Mouse (Mus musculus): ENCODE data around the gene Tmem163. TPM values are rescaled to one million over a fixed set of nuclear protein-coding genes. Genes with fewer than 3 reads are reported as not detected.

The Tmem163 gene
- total RNA-seq, 2 experiments from 2014 or later = not detected

DNA sequence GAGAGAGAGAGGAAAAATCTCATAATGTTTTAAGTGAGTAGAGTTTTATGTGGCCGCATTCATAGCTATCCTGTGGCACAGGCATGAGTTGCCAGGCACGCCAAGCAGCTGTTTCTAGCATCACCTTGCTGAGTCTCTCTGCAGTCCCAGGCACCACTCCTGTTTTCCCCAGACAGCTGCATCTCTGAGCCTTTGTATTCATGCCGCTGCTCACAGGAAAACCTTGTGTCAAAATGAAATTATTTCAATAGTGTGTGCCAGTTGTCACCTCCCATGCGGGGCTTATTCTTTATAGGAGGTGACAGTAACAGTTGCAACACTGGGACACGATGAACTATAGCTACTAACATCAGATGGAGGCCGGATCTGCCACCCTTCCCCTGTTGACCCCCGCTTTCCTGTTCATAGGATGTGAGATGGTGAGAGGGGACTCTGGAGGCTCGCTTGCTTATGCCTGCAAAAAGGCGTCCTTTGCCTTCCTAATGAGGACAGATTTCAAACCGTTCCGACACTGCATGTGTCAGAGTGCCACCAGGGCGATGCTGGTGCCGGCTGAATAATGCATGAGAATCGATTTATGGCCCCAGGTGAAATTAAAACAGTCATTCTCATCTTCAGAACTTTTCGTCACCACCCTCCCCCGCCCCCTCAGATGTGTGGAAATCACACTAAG is 171.1 kb downstream of the Tmem163 start:
- DNase-seq (ENCODE audit: low spot score in 2 of 2) = no peak

DNA sequence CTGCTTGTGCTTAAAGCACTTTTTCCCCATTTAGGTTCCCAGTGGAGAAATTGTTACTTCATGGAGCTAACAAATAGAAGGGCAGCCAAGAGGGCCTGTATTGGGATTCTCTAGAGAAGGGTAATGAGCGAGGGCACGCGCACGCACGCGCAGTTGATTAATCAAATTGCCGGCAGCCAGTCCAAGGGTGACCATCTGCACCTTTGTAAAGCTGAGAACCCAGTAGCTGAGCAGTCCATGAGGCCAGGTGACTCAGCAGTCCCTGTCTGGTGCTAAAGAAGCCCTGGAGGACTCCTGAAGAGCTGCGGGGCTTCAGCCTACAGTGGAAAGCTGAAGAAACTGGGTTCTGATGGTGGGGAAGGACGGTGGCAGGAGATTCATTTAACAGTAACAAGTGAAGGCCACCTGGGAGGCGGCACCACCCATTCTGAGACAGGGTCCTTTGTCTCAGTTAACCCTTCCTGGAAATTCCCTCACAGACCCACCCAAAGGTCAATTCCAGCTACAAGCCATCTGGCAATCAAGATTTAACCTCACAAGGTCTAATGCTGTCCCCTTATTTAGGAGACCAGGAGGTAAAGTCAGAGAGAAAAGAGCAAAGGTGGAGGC is 172.2 kb downstream of the Tmem163 start:
- DNase-seq (ENCODE audit: low spot score in 2 of 2) = no peak

DNA sequence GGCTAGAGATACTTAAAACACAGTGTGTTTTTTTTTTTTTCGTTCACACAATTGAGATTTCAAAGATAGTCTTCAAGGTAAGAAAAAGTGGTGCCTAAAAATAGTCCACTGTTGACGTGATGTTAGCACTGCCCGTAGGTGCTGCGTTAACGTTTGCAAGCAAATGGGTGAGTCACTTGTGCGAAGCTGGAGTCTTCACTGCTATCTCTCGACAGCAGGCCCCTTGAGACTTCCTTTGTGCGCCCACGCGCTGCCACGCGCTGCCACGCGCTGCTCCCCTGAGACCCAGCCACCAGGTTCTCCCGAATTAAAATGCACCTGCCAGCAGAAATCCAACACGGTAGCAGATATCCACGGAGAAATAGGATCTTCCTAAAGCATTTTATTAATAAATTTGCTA is 178.6 kb downstream of the Tmem163 start:
- no peak for DNase-seq (ENCODE audit: low spot score in 2 of 2)

DNA sequence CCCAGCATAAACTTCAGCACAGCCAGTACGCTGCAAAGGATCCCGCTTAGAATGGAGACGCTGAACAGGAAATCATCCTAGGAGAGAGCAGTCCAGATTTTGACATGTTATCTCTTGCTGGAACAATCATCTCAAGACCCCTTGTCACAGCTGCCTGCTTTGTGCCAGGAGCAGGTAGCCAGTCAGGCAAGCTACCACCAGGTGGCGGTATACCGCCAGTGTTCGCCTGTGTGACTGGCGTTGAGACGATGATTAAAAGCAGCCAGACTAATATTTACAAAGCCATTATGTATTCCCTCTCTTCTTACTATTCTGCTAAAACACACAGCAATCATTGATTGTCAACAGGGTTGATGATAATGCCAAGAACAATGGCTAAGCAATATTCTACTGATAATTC is 179.1 kb downstream of the Tmem163 start:
- peak; percentile 56 to 78 for DNase-seq (ENCODE audit: low spot score in 2 of 2)

DNA sequence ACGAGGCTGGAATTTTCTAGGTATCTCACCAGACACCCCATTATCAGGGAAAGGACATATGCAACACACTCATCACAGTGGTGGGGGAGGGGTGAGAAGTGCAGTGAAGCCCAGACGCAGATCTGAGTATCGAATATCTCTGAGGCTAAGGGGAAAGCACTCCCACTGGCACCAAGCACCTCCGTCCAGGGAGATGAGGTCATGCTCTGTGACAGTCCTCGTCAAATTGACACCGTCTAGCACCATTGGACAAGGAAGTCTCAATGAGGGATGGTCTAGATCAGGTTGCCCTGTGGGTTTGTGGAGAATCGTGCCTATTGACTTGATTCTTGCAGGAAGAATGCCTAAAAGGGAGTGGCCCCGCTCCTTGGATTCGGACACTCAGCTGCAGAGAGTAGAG is 180.6 kb downstream of the Tmem163 start:
- DNase-seq (ENCODE audit: low spot score in 2 of 2) = no peak

DNA sequence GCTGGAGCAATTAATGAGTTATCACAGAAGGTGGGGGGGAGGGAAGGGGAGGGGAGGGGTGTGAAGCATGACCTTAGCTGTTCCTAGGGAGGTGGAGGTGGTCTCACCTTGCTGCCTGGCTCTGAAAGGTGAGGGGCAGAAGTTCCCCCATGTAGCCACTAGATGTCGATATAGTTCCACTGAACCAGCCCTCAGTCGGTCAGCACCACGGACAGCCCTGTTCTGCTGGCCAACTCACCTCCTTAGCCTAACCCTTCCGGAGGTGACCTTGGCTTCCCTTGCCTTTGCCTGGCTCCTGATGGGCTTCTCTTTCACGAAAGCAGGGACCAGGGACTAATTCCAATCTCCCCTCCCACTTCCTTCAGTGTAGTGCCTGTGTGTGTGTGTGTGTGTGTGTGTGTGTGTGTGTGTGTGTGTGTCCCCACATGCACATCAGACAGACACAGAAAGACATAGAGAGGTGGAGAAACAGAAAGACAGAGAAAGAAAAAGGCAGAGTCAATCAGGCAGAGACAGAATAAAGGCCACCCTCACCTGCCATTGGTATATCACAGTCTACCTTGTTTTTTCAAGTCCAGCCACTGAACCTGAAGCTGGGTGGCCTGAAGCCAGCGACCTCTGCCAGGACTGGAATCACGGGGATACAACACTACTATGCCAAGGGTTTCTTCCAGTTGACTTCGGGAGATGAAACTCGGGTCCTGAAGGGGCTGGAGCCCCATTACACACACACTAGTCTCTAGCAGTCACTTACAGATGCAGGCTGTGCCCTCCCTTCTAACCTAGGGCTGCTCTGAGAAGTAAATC is 182.4 kb downstream of the Tmem163 start:
- DNase-seq (ENCODE audit: low spot score in 2 of 2) = peak in 1 of 2 experiments; percentile 52

DNA sequence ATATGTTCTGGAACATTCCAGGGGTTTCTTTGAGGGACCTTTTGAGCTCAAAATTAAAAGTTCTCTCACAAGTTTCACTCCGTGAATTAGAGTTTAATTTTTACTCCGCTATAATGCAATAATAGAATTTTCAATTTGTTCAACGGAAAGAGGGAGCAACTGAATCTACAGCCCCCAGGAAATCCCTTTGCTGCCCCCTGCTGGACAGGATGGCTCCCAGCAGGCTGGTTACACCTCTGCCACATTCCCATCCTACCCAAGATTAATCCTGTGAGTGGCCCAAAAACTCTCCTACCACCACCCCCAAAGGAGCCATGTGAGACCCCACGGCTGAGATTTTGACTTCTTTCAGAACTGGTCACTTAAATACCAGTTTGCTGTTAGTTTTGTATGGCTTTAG is 192.2 kb downstream of the Tmem163 start:
- DNase-seq (ENCODE audit: low spot score in 2 of 2) = no peak

DNA sequence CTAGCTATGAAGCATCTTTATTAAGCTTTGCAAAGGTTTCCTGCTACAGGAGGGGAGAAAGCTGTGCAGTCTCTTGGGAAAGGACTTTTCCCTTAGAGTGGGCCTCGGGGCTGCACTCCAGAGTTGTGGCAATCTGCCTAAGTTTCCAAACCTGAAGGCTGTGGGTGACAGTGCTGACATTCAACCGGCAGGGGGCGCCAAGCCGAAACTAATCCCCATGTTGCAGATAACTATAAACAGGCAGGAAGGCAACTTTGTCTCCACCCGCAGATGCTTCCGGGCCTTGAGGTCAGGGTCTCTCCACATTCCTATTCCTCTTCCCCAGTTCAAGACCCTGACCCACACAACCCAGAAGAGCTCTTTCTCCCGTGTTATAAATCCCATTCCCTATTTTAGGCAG is 194.5 kb downstream of the Tmem163 start:
- DNase-seq (ENCODE audit: low spot score in 2 of 2) = peak in 1 of 2 experiments; percentile 34

DNA sequence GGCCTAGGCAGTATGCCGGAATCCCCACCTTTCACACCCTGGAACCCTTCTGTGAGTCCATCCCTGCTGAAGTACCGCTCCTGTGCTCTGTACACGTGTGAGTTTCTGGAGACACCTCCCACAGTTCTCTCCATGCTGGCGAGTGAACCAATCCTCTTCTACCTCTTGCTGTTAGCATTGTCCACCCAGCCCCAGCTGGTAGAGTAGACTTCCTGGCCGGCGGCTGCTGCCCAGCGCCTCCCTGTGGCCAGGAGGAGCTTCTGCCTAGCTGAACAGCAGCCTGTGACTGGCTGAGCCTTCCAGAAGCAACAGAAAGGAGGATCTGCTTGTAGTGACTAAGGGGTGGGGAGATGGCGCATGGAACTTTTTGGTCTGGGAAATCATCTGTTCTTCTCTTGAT is 195.2 kb downstream of the Tmem163 start:
- DNase-seq (ENCODE audit: low spot score in 2 of 2) = no peak

DNA sequence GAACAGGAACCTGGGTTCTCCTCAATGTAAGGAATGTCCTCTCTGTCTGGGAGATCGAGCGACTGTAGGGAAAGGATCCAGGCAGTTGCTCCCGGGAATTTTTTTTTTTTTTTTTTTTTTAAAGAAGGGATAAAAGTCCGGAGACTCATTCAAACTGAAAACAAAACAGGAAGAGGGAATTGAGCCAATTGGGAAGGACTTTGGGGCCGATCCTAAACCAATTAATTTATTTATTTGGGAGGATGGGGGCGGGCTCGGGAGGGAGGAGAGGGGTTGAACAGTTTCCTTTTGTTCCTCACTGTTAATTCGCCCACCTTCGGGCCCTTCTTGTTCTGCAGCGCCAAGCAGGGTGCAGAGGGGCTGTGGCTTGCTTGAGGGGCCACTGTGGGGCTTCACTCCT is 196.4 kb downstream of the Tmem163 start:
- no peak for DNase-seq (ENCODE audit: low spot score in 2 of 2)

DNA sequence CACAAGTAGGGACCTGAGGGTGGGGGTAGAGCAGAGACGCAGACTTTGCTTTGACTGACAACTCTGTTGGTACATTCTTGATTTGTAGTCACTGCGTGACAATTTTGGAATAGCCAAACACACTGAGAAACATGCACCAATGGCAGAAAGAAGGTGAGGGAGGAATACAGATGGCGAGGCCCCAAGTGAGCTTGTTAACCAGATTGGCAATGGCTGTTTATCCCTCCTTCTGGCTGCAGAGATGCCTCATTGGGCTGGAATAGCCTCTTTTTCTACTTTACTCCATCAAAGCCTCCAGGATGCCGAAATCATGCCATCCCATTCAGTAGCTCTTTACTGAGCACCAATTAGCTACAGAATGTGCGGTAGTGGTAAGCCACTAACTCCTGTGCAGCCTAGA is 203.6 kb downstream of the Tmem163 start:
- DNase-seq (ENCODE audit: low spot score in 2 of 2) = no peak

DNA sequence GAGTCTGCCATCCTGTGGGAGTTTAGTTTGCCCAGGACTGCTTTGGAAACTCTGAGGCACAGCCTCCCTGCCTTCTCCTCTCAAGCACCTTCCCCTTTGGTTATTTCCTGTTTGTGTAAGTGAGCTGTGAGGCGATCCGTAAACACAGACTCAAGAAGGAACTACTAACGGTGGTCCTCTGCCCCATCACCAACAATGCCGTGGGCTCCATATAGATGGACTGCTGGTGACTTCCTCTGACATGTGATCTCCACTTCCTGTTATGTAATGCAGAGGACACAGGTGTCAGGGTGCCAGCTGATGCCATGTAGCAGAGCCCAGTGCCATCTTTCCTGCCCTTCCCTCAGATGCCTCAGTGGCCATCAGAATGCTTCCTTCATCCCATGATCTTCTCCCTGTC is 209.2 kb downstream of the Tmem163 start:
- DNase-seq (ENCODE audit: low spot score in 2 of 2) = no peak

DNA sequence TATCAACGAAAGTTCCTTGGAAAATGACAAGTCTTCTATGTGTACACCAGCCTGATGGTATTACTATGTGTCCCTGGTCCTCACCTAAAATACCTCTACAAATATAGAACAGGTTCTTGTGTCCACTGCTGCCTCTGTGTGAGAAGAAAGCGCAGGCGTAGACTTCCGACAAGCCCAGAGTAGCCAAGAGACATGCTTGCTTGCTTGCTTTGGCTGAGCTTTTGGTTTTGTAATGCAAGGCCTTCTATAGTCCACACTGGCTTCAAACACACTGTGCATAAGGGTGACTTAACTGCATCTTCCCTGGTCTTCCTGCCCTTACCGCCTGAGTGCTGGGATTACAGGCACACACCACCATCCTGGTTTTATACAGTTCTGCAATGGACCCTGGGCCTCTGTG is 212.1 kb downstream of the Tmem163 start:
- DNase-seq (ENCODE audit: low spot score in 2 of 2) = no peak

DNA sequence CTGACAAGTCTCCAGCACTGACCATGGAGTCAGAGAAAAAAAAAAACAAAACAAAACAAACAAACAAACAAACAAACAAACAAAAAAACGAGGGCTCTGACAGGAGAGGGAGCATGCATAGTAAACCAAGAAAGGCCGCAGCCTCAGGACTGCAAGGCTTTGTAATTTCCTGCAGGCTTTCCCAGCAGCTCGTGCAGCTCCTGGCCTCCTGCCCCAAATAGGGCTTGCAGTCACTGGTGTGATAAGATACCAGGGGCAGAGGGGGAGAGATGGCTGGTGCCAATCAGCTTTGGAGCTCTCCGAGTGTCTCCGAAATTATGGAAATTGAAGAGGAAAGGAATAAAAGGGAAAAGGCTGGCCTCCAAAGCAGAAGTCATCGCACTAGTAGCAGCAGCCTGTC is 214.1 kb downstream of the Tmem163 start:
- no peak for DNase-seq (ENCODE audit: low spot score in 2 of 2)

DNA sequence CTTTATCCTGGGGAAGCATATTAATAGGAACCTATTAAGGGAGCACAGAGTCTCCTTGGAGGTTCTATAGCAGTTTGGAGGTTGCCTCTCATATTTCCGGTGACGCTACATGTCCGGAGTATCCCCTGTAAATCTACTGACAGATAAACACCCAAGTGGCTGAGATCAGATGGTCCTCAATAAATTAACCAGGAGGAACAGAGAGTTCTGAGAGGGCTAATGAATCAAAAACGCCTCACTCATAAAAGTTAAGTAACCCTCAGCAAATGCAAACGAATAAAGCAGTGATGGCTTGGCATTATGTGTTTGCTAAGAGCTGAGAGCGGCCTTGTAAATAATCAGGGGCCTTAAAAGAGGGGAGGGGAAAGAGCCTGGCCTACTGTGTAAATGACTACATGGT is 215.3 kb downstream of the Tmem163 start:
- no peak for DNase-seq (ENCODE audit: low spot score in 2 of 2)

DNA sequence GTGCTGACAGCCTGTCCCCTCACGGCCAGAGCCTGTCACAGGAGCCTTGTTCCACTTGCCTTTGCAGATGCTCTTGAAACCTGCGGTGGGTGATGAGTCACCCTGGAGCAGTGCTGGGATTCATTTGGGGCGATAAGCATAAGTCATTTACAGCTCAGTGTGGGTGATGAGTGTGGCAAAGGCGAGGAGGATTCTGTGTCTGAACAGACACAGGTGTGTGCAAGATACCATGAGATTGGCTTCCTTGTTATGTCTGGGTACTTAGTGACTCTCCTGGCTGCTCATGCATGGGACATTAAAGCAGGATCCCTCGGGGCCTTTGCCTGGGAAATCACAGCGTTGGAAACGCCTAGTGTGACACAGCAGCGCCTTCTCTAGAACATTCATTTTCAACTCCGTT is 218.3 kb downstream of the Tmem163 start:
- DNase-seq (ENCODE audit: low spot score in 2 of 2) = no peak

DNA sequence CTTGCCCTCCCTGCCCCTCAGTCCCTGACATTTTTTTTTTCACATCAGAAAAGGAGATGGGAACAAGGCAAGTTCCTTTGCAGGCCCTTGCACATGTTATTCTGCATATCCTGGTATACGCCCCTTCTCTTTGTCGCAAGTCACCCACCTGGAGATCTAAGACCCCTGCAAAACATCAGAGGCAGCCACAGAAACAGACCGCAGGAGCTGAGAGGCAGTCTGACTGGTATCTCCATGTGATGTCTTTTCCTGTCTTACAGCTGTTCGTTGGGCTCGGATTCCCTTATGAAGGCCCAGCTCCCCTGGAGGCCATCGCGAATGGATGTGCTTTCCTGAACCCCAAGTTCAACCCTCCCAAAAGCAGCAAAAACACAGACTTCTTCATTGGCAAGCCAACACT is 219.8 kb downstream of the Tmem163 start:
- no peak for DNase-seq (ENCODE audit: low spot score in 2 of 2)

DNA sequence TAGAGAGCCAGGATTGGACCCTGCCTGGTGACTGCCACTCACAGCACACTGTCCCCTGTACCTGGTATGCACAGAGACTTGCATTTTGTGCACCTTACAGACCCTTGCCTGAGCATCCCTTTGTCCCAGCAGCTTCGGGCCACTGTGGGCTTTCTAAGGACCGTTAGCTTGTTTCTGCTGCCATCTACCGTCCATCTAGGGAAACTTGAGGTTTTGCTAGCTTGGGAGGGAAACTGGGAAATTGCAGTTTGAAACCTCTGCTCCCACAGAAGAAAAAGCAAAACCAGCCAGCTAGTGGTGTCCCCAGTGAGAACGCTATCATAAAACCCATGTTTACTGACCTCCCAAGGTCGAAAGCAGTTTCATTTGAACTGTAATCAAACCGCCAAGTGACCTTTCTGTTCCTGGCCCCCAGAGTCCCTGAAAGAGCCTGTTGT is 220.3 kb downstream of the Tmem163 start:
- DNase-seq (ENCODE audit: low spot score in 2 of 2) = peak; percentile 32 to 42

DNA sequence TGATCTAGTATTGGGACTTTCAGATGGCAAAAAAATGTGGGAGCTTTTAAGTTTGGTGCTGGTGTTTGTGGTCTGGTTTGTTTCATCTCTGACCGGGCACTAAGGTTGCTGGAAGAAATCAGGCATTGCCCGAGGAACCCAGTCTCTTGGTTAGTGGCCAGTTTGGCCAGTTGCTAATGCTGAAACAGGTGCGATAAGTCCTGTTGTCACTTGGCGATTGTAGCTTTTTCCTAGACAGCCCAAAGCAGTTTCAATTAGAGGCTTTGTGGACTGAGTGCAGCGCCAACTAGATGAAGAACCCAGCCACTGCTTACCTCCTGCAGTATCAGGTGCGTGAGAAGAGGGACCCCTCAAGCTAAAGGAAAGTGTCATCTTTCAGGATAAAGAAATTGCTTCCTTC is 226.0 kb downstream of the Tmem163 start:
- DNase-seq (ENCODE audit: low spot score in 2 of 2) = no peak

DNA sequence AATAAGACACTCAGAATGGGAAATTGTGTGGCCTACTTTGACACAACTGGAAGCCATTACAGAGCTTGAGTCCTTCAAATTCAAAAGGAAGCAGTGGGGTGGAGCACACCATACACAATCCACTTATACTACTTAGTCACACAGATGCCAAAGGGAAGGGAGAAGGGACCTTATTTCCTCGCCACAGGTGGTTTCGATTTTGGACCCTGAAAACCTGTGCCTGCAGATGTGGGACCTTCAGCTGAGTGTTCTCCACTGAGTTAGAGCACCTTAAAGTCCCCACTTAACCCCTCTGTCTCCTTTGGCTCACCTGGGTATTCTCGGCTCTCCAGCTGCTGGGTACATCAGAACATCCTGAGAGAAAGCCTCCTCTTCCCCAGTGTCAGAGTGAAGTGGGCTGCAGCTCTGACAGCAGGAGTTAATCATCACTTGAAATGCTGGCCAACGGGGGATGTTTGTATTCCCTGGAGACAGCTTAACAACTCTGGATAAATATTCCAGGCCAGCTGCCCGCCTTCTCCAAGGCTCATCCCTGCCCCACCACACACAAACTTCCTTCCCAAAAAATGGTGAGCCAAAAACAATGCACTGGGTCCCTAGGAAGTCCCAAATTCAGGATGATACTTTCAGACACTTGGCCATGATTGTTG is 234.4 kb downstream of the Tmem163 start:
- peak in 1 of 2 experiments; percentile 35 for DNase-seq (ENCODE audit: low spot score in 2 of 2)

All from gastrocnemius, postnatal 4 days (tissue).